Mouse (Mus musculus): ENCODE results near the gene Ube2o. TPM values are rescaled to one million over a fixed set of nuclear protein-coding genes. Genes with fewer than 3 reads are reported as not detected.

The Ube2o gene
- total and polyA plus RNA-seq, 2 experiments: 2.0 to 7.3 TPM

DNA sequence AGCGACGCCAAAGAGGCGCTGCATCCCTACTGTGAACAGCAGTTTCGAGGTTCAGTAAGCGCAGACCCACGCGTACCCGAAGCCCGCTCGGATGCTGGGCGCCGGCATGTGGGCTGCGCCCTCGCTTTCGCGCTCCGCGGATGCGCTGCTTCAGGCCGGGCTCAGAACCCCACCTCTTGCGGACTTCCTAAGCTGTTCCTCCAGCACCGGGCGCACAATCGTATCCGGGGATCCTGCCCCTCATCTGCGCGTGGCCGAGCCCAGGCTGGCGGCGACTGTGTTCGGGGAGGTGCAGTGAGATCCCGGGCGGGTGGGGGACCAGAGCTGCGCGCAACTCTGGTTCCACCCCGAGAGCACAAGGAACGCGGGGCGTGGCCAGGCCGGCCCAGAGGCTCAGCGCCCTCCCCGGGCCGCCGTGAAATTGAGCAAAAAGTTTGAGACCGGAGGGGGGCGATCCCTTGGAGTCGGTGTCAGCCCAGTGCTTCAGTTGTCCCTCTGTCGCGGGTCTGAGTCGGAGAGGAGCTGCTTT lies 48.4 kb downstream of the Ube2o start:
- Histone ChIP-seq H3K4me3 (ENCODE audit: insufficient read depth, low read depth, low read length) (peak overlapping the region; percentile 36), H3K27ac (replicated peaks; ENCODE audit: insufficient read depth, low read depth, low read length) (no peak overlapping the region), H3K79me2 (ENCODE audit: control insufficient read depth, insufficient read depth, low read length) (no peaks in the 10 kb centered on the region), H3K9ac (ENCODE audit: low read depth, low read length) (peak overlapping the region; percentile 44), H3K27me3 (ENCODE audit: control insufficient read depth, insufficient read depth, low read length) (peaks cover 18% of the 10 kb centered on the region), H3K36me3 (ENCODE audit: control insufficient read depth, insufficient read depth, low read length) (no peaks in the 10 kb centered on the region), H3K4me1 (ENCODE audit: control insufficient read depth, insufficient read depth, low read length) (no peaks in the 10 kb centered on the region)
- DNase-seq (ENCODE audit: extremely low read depth, low read depth, low spot score): no peak
- TF ChIP-seq CTCF (IDR thresholded peaks at IDR 0.05; ENCODE audit: low read depth, low read length): no peak
- TF ChIP-seq POLR2A (IDR thresholded peaks at IDR 0.05; ENCODE audit: extremely low read depth, insufficient read depth, low read length): no peak
- 2% methylated on average over 50 of the region's 50 CpGs for WGBS

- no peaks in the 10 kb centered on the region for H3K36me3 ChIP-seq (ENCODE audit: control insufficient read depth, insufficient read depth, low read length)
- 2% methylated on average over 30 of the region's 30 CpGs for WGBS
- H3K4me3 ChIP-seq (ENCODE audit: insufficient read depth, low read depth, low read length): peak overlapping the region; percentile 36; the same call in 1 of the 2 replicates
- no peak for DNase-seq (ENCODE audit: extremely low read depth, low read depth, low spot score)
- no peaks in the 10 kb centered on the region for H3K79me2 ChIP-seq (ENCODE audit: control insufficient read depth, insufficient read depth, low read length)
- H3K4me1 ChIP-seq (ENCODE audit: control insufficient read depth, insufficient read depth, low read length): no peaks in the 10 kb centered on the region
- TF ChIP-seq CTCF (IDR thresholded peaks at IDR 0.05; ENCODE audit: low read depth, low read length) (no peak), POLR2A (IDR thresholded peaks at IDR 0.05; ENCODE audit: extremely low read depth, insufficient read depth, low read length) (no peak)
- no peak overlapping the region for H3K27ac ChIP-seq (replicated peaks; ENCODE audit: insufficient read depth, low read depth, low read length)
- H3K27me3 ChIP-seq (ENCODE audit: control insufficient read depth, insufficient read depth, low read length): peaks cover 18% of the 10 kb centered on the region
- peak overlapping the region; percentile 44; the same call in 1 of the 2 replicates for H3K9ac ChIP-seq (ENCODE audit: low read depth, low read length)
These were observed 48.9 kb downstream of the Ube2o start for GRCm38 (mm10) chr11:116532262-116532809.

GRCm38 (mm10) chr11:116531371-116532191 lies 49.7 kb downstream of the Ube2o start:
- Histone ChIP-seq H3K79me2 (ENCODE audit: control insufficient read depth, insufficient read depth, low read length) (no peaks in the 10 kb centered on the region), H3K36me3 (ENCODE audit: control insufficient read depth, insufficient read depth, low read length) (no peaks in the 10 kb centered on the region), H3K27me3 (ENCODE audit: control insufficient read depth, insufficient read depth, low read length) (peaks cover 18% of the 10 kb centered on the region), H3K4me1 (ENCODE audit: control insufficient read depth, insufficient read depth, low read length) (no peaks in the 10 kb centered on the region), H3K4me3 (ENCODE audit: insufficient read depth, low read depth, low read length) (peak overlapping the region; percentile 38; the same call in 1 of the 2 replicates), H3K27ac (replicated peaks; ENCODE audit: insufficient read depth, low read depth, low read length) (no peak overlapping the region), H3K9ac (ENCODE audit: low read depth, low read length) (peak overlapping the region; percentile 29)
- WGBS: 9% methylated on average over 48 of the region's 48 CpGs
- TF ChIP-seq CTCF (IDR thresholded peaks at IDR 0.05; ENCODE audit: low read depth, low read length) (no peak), POLR2A (IDR thresholded peaks at IDR 0.05; ENCODE audit: extremely low read depth, insufficient read depth, low read length) (no peak)
- DNase-seq (ENCODE audit: extremely low read depth, low read depth, low spot score): no peak

- peak within 1 kb of the TSS; percentile 38; the same call in 1 of the 2 replicates for H3K4me3 ChIP-seq (ENCODE audit: insufficient read depth, low read depth, low read length)
- H3K79me2 ChIP-seq (ENCODE audit: control insufficient read depth, insufficient read depth, low read length): no peaks in the 10 kb centered on the region
- WGBS: 57% methylated on average over 11 of the region's 11 CpGs
- no peak for DNase-seq (ENCODE audit: extremely low read depth, low read depth, low spot score)
- TF ChIP-seq CTCF (IDR thresholded peaks at IDR 0.05; ENCODE audit: low read depth, low read length) (no peak), POLR2A (IDR thresholded peaks at IDR 0.05; ENCODE audit: extremely low read depth, insufficient read depth, low read length) (no peak)
- H3K9ac ChIP-seq (ENCODE audit: low read depth, low read length): peak within 1 kb of the TSS; percentile 29
- H3K4me1 ChIP-seq (ENCODE audit: control insufficient read depth, insufficient read depth, low read length): no peaks in the 10 kb centered on the region
- H3K36me3 ChIP-seq (ENCODE audit: control insufficient read depth, insufficient read depth, low read length): no peaks in the 10 kb centered on the region
- H3K27me3 ChIP-seq (ENCODE audit: control insufficient read depth, insufficient read depth, low read length): peaks cover 18% of the 10 kb centered on the region
- no peak within 1 kb of the TSS for H3K27ac ChIP-seq (replicated peaks; ENCODE audit: insufficient read depth, low read depth, low read length)
These were observed 50.8 kb downstream of the Ube2o start, which contains the start of gene Sphk1 for GRCm38 (mm10) chr11:116530187-116531147. Sphk1 (plus strand) TSS chr11:116530925.

DNA sequence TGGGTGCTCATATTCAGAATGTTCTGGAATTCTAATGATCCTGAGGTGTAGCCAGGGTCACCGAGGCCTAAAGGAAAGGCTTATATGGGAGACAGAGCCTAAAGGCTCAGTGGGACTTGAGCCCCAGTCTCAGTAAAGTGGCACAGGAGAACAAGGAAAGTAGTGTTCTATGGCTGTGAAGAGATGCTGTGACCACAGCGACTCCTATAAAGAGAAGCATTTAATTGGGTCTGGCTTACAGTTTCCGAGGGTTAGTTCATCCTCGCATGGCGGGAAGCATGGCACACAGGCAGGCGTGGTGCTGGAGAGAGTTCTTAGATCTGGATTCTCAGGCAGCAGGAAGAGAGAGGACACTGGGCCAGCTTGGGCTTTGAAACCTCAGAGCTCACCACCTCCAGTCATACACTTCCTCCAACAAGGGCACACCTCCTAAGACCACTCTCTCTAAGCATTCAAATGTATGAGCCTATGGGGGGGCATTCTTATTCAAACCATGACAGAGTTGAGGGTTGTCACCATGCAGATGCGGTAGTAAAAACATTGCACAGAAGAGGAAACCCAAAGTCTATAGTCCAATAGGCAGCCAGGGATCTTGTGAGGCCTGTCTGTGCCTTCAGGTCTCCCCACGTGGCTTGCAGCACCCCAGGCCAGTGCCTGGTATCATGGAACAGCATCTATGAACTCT lies 52.5 kb downstream of the Ube2o start:
- Histone ChIP-seq H3K4me1 (ENCODE audit: control insufficient read depth, insufficient read depth, low read length) (no peaks in the 10 kb centered on the region), H3K36me3 (ENCODE audit: control insufficient read depth, insufficient read depth, low read length) (no peaks in the 10 kb centered on the region), H3K4me3 (ENCODE audit: insufficient read depth, low read depth, low read length) (no peak overlapping the region), H3K9ac (ENCODE audit: low read depth, low read length) (no peak overlapping the region), H3K27ac (replicated peaks; ENCODE audit: insufficient read depth, low read depth, low read length) (no peak overlapping the region), H3K79me2 (ENCODE audit: control insufficient read depth, insufficient read depth, low read length) (no peaks in the 10 kb centered on the region), H3K27me3 (ENCODE audit: control insufficient read depth, insufficient read depth, low read length) (peaks cover 18% of the 10 kb centered on the region)
- TF ChIP-seq CTCF (IDR thresholded peaks at IDR 0.05; ENCODE audit: low read depth, low read length) (no peak), POLR2A (IDR thresholded peaks at IDR 0.05; ENCODE audit: extremely low read depth, insufficient read depth, low read length) (no peak)
- WGBS: 91% methylated on average over 8 of the region's 8 CpGs
- DNase-seq (ENCODE audit: extremely low read depth, low read depth, low spot score): no peak

Data from liver, adult 2 months (tissue).